Mouse (Mus musculus): ENCODE measurements around the gene Cyp17a1.

- no peak for TF ChIP-seq CTCF (IDR thresholded peaks at IDR 0.05; ENCODE audit: borderline replicate concordance, extremely low read depth, insufficient read depth, insufficient read length)
- TF ChIP-seq POLR2A (IDR thresholded peaks at IDR 0.05; ENCODE audit: borderline replicate concordance, extremely low read depth, insufficient read depth, insufficient read length, poor library complexity, severe bottlenecking) = no peak
These were observed 14.6 kb downstream of the Cyp17a1 start for GRCm38 (mm10) chr19:46658348-46658747.
